Mouse (Mus musculus) kidney, embryonic 16.5 days (tissue): ENCODE data around the gene Ptpn3. TPM values are rescaled to one million over a fixed set of nuclear protein-coding genes. Genes with fewer than 3 reads are reported as not detected.
"Not testable (repeated sequence)": the region's sequence is repeated elsewhere in the genome, so short reads cannot be mapped to it uniquely, and the experiment has no call there.

ENCODE experiments used
- ATAC-seq: fragments of 200-750 bp; cut with Nextera tagmentation; 2 replicates; pipeline ENCODE4 v1.8.0; 2017; ENCODE audit warnings: moderate TSS enrichment; ENCODE audit not compliant: low FRiP score, low TSS enrichment
- H3K27ac ChIP-seq: fragments of 300-500 bp; sonication (generic); 2 replicates; pipeline ENCODE4 v1.5.1; 2014; ENCODE audit warnings: low read length
- H3K27me3 ChIP-seq: fragments of 300-500 bp; sonication (generic); 2 replicates; pipeline ENCODE4 v1.6.1; 2014; ENCODE audit warnings: low read length, control low read depth, mixed read lengths; ENCODE audit not compliant: insufficient read depth
- H3K36me3 ChIP-seq: fragments of 300-500 bp; sonication (generic); 2 replicates; pipeline ENCODE4 v1.6.1; 2014; ENCODE audit warnings: low read length, control low read depth, mixed read lengths; ENCODE audit not compliant: insufficient read depth
- H3K4me1 ChIP-seq: fragments of 300-500 bp; sonication (generic); 2 replicates; pipeline ENCODE4 v1.6.1; 2014; ENCODE audit warnings: low read length, control low read depth, mixed read lengths; ENCODE audit not compliant: insufficient read depth
- H3K4me2 ChIP-seq: fragments of 300-500 bp; sonication (generic); replicated peaks from 2 replicates; pipeline ENCODE4 v1.6.1; 2014; ENCODE audit warnings: low read depth, low read length
- H3K4me3 ChIP-seq: fragments of 300-500 bp; sonication (generic); 2 replicates; pipeline ENCODE4 v1.5.1; 2014; ENCODE audit warnings: mild to moderate bottlenecking, low read length
- H3K9ac ChIP-seq: fragments of 300-500 bp; sonication (generic); replicated peaks from 2 replicates; pipeline ENCODE4 v1.6.1; 2014; ENCODE audit warnings: low read length
- H3K9me3 ChIP-seq: fragments of 300-500 bp; sonication (generic); 2 replicates; pipeline ENCODE4 v1.6.1; 2016; ENCODE audit warnings: low read length, control low read depth
- WGBS: fragments of 180-500 bp; shearing (Covaris S2); extraction: QIAGEN DNeasy Blood & Tissue Kit; methylation state at CpG from one replicate; pipeline ENCODE4 v1.1.7; 2014; 5-methylcytosine and 5-hydroxymethylcytosine counted together
- polyA plus RNA-seq: library from polyadenylated mRNA; unstranded; fragments of >200 nt; fragmentation: Nextera tagmentation; extraction: Ambion mirVana; gene quantifications from 2 replicates; pipeline ENCODE4 v1.2.1, GENCODE M21; 2015

Ptpn3 gene
- polyA plus RNA-seq, 1 experiment from 2014 or later = 9.0 TPM

GRCm38 (mm10) chr4:57214852-57215251 lies 86.8 kb downstream of the Ptpn3 start:
- WGBS = 83% methylated on average over 9 of the region's 9 CpGs
- no peak overlapping the region for H3K4me2 ChIP-seq
- no peak overlapping the region for H3K27ac ChIP-seq
- peaks cover 8% of the 10 kb centered on the region; the same call in 1 of the 2 replicates for H3K36me3 ChIP-seq
- H3K27me3 ChIP-seq = no peaks in the 10 kb centered on the region
- ATAC-seq = no peak
- no peaks in the 10 kb centered on the region for H3K9me3 ChIP-seq
- no peak overlapping the region for H3K9ac ChIP-seq
- no peaks in the 10 kb centered on the region for H3K4me1 ChIP-seq
- H3K4me3 ChIP-seq = no peak overlapping the region

- H3K4me1 ChIP-seq = no peaks in the 10 kb centered on the region
- ATAC-seq = no peak
- no peak overlapping the region for H3K9ac ChIP-seq
- 53% methylated on average over 3 of the region's 3 CpGs for WGBS
- no peak overlapping the region for H3K27ac ChIP-seq
- no peak overlapping the region for H3K4me3 ChIP-seq
- peaks cover 14% of the 10 kb centered on the region; the same call in 1 of the 2 replicates for H3K36me3 ChIP-seq
- no peaks in the 10 kb centered on the region for H3K9me3 ChIP-seq
- no peak overlapping the region for H3K4me2 ChIP-seq
- H3K27me3 ChIP-seq = no peaks in the 10 kb centered on the region
Observed at GRCm38 (mm10) chr4:57214114-57214513, 87.5 kb downstream of the Ptpn3 start.

GRCm38 (mm10) chr4:57211706-57212105 lies 89.9 kb downstream of the Ptpn3 start:
- WGBS = 71% methylated on average over 2 of the region's 2 CpGs
- Histone ChIP-seq H3K36me3 (peaks cover 8% of the 10 kb centered on the region), H3K9ac (no peak overlapping the region), H3K27ac (no peak overlapping the region), H3K9me3 (no peaks in the 10 kb centered on the region), H3K27me3 (no peaks in the 10 kb centered on the region), H3K4me1 (no peaks in the 10 kb centered on the region), H3K4me3 (no peak overlapping the region), H3K4me2 (no peak overlapping the region)
- ATAC-seq = no peak

GRCm38 (mm10) chr4:57205908-57206307 lies 95.7 kb downstream of the Ptpn3 start:
- no peak overlapping the region for H3K4me2 ChIP-seq
- 84% methylated on average over 8 of the region's 8 CpGs for WGBS
- no peak for ATAC-seq
- H3K4me1 ChIP-seq = peaks cover 10% of the 10 kb centered on the region; the same call in 1 of the 2 replicates
- H3K9ac ChIP-seq = no peak overlapping the region
- H3K27me3 ChIP-seq = no peaks in the 10 kb centered on the region
- peaks cover 14% of the 10 kb centered on the region for H3K36me3 ChIP-seq
- no peak overlapping the region for H3K27ac ChIP-seq
- H3K9me3 ChIP-seq = no peaks in the 10 kb centered on the region
- no peak overlapping the region for H3K4me3 ChIP-seq

GRCm38 (mm10) chr4:57204780-57205179 lies 96.9 kb downstream of the Ptpn3 start:
- 73% methylated on average over 11 of the region's 11 CpGs for WGBS
- Histone ChIP-seq H3K4me1 (peaks cover 10% of the 10 kb centered on the region; the same call in 1 of the 2 replicates), H3K9ac (no peak overlapping the region), H3K4me2 (no peak overlapping the region), H3K36me3 (peaks cover 19% of the 10 kb centered on the region), H3K27ac (no peak overlapping the region), H3K27me3 (no peaks in the 10 kb centered on the region), H3K9me3 (no peaks in the 10 kb centered on the region), H3K4me3 (no peak overlapping the region)
- no peak for ATAC-seq

GRCm38 (mm10) chr4:57202660-57203361 lies 98.8 kb downstream of the Ptpn3 start:
- peaks cover 25% of the 10 kb centered on the region for H3K36me3 ChIP-seq
- no peaks in the 10 kb centered on the region for H3K27me3 ChIP-seq
- no peak overlapping the region for H3K9ac ChIP-seq
- no peak overlapping the region for H3K4me2 ChIP-seq
- no peak for ATAC-seq
- H3K9me3 ChIP-seq = no peaks in the 10 kb centered on the region; the same call in 1 of the 2 replicates
- H3K27ac ChIP-seq = 0 out of 2 replicates have a peak overlapping the region, but pooled peaks have one; percentile 35
- no peak overlapping the region for H3K4me3 ChIP-seq
- 31% methylated on average over 10 of the region's 10 CpGs for WGBS
- H3K4me1 ChIP-seq = peaks cover 10% of the 10 kb centered on the region; the same call in 1 of the 2 replicates

- Histone ChIP-seq H3K9ac (no peak overlapping the region), H3K4me1 (peaks cover 10% of the 10 kb centered on the region; the same call in 1 of the 2 replicates), H3K27me3 (no peaks in the 10 kb centered on the region), H3K4me3 (no peak overlapping the region), H3K9me3 (no peaks in the 10 kb centered on the region; the same call in 1 of the 2 replicates), H3K4me2 (no peak overlapping the region), H3K27ac (no peak overlapping the region), H3K36me3 (peaks cover 32% of the 10 kb centered on the region)
- WGBS = 23% methylated on average over 7 of the region's 7 CpGs
- peak; percentile 65 for ATAC-seq
Observed at GRCm38 (mm10) chr4:57202132-57202531, 99.5 kb downstream of the Ptpn3 start.

GRCm38 (mm10) chr4:57200661-57201060 lies 101.0 kb downstream of the Ptpn3 start:
- no peak for ATAC-seq
- no peak overlapping the region for H3K9ac ChIP-seq
- no peak overlapping the region for H3K27ac ChIP-seq
- H3K4me1 ChIP-seq = peaks cover 10% of the 10 kb centered on the region; the same call in 1 of the 2 replicates
- no peak overlapping the region for H3K4me3 ChIP-seq
- 91% methylated on average over 6 of the region's 6 CpGs for WGBS
- H3K4me2 ChIP-seq = no peak overlapping the region
- H3K9me3 ChIP-seq = no peaks in the 10 kb centered on the region; the same call in 1 of the 2 replicates
- H3K36me3 ChIP-seq = peaks cover 40% of the 10 kb centered on the region
- no peaks in the 10 kb centered on the region for H3K27me3 ChIP-seq

GRCm38 (mm10) chr4:57198666-57199393 lies 102.8 kb downstream of the Ptpn3 start:
- not testable (repeated sequence) for H3K4me3 ChIP-seq, ATAC-seq, H3K9ac ChIP-seq, H3K27me3 ChIP-seq, H3K4me2 ChIP-seq, H3K9me3 ChIP-seq, H3K27ac ChIP-seq
- H3K36me3 ChIP-seq = peaks cover 39% of the 10 kb centered on the region
- WGBS = 95% methylated on average over 20 of the region's 20 CpGs
- H3K4me1 ChIP-seq = peaks cover 10% of the 10 kb centered on the region; the same call in 1 of the 2 replicates
